Mouse (Mus musculus): ENCODE results near the gene Smim8. TPM values are rescaled to one million over a fixed set of nuclear protein-coding genes. Genes with fewer than 3 reads are reported as not detected.
"Not testable (repeated sequence)": the region's sequence is repeated elsewhere in the genome, so short reads cannot be mapped to it uniquely, and the experiment has no call there.

Gene Smim8
- total and polyA plus RNA-seq, 3 experiments = 20.4 to 62.5 (median 28.8) TPM

GRCm38 (mm10) chr4:34729851-34730341 is 48.3 kb downstream of the Smim8 start, which contains the start of gene Cfap206:
TSS of gene Cfap206 (minus strand) at chr4:34730206.
- Histone ChIP-seq H3K36me3 (replicated peaks in 1 of 2; ENCODE audit: control insufficient read depth in 1 of 2, insufficient read depth in 1 of 2, low read length in 1 of 2) (no peaks in the 10 kb centered on the region), H3K27ac (ENCODE audit: insufficient read depth, low read depth) (no peak within 1 kb of the TSS), H3K9ac (ENCODE audit: insufficient read depth, low read depth) (no peak within 1 kb of the TSS), H3K27me3 (replicated peaks) (peaks cover 7% of the 10 kb centered on the region), H3K79me2 (replicated peaks; ENCODE audit: control insufficient read depth, extremely low read depth, insufficient read depth, poor library complexity, severe bottlenecking) (no peaks in the 10 kb centered on the region), H3K4me1 (ENCODE audit: control insufficient read depth in 1 of 2, insufficient read depth in 2 of 2) (peaks cover 0 to 13% of the 10 kb centered on the region in 2 experiments; a peak in 2 of 4 replicates), H3K4me2 (ENCODE audit: insufficient read depth, low read depth, poor library complexity, severe bottlenecking) (peak within 1 kb of the TSS; percentile 87), H3K9me3 (replicated peaks; ENCODE audit: low read length) (no peaks in the 10 kb centered on the region), H3K4me3 (replicated peaks in 1 of 3; ENCODE audit: low read depth in 2 of 3, low read length in 2 of 3, poor library complexity in 1 of 3) (peak within 1 kb of the TSS in 2 of 3 experiments; percentile 4 to 57)
- in situ Hi-C loops (cut with MboI; ENCODE audit: low pct_ligation_motif_present, low pct_unique_long_range_greater_than_20kb, low sequenced_read_pairs) (no loop called here), dilution Hi-C loops (cut with MboI; ENCODE audit: extremely low pct_ligation_motif_present, extremely low pct_unique_long_range_greater_than_20kb, low sequenced_read_pairs) (no loop called here)
- TF ChIP-seq MXI1 (IDR thresholded peaks at IDR 0.05; ENCODE audit: low read depth, low read length) (peak; percentile 64), MYC (IDR thresholded peaks at IDR 0.05; ENCODE audit: low read depth, low read length) (no peak), ELF1 (IDR thresholded peaks at IDR 0.05; ENCODE audit: low read depth, low read length) (0 out of 2 replicates have a peak, but pooled peaks have one; percentile 30), ZNF384 (IDR thresholded peaks at IDR 0.05; ENCODE audit: low read depth, low read length) (no peak), USF1 (IDR thresholded peaks at IDR 0.05; ENCODE audit: low read depth, low read length) (no peak)
- DNase-seq (ENCODE audit: extremely low read depth) = peak; percentile 60

GRCm38 (mm10) chr4:34725710-34726109 is 52.5 kb downstream of the Smim8 start:
- H3K36me3 ChIP-seq (replicated peaks in 1 of 2; ENCODE audit: control insufficient read depth in 1 of 2, insufficient read depth in 1 of 2, low read length in 1 of 2); H3K27me3 ChIP-seq (replicated peaks); dilution Hi-C loops (cut with MboI; ENCODE audit: extremely low pct_ligation_motif_present, extremely low pct_unique_long_range_greater_than_20kb, low sequenced_read_pairs); H3K9ac ChIP-seq (ENCODE audit: insufficient read depth, low read depth); in situ Hi-C loops (cut with MboI; ENCODE audit: low pct_ligation_motif_present, low pct_unique_long_range_greater_than_20kb, low sequenced_read_pairs); H3K4me3 ChIP-seq (replicated peaks in 1 of 3; ENCODE audit: low read depth in 2 of 3, low read length in 2 of 3, poor library complexity in 1 of 3); H3K4me2 ChIP-seq (ENCODE audit: insufficient read depth, low read depth, poor library complexity, severe bottlenecking); H3K27ac ChIP-seq (ENCODE audit: insufficient read depth, low read depth); H3K9me3 ChIP-seq (replicated peaks; ENCODE audit: low read length); H3K79me2 ChIP-seq (replicated peaks; ENCODE audit: control insufficient read depth, extremely low read depth, insufficient read depth, poor library complexity, severe bottlenecking): not testable (repeated sequence)
- TF ChIP-seq JUND (conservative IDR thresholded peaks at IDR 0.05; ENCODE audit: low read depth, low read length) (0 out of 2 replicates have a peak, but pooled peaks have one; percentile 52), JUN (IDR thresholded peaks at IDR 0.05; ENCODE audit: insufficient read depth, low read depth, low read length) (peak; percentile 39; the same call in 1 of the 2 replicates), IRF4 (IDR thresholded peaks at IDR 0.05; ENCODE audit: low read depth, low read length) (peak; percentile 46; the same call in 1 of the 2 replicates), EP300 (IDR thresholded peaks at IDR 0.05; ENCODE audit: low read length) (peak; percentile 60), BHLHE40 (IDR thresholded peaks at IDR 0.05; ENCODE audit: low read depth, low read length) (peak; percentile 72)
- H3K4me1 ChIP-seq (ENCODE audit: control insufficient read depth in 1 of 2, insufficient read depth in 2 of 2) = peaks cover 0 to 12% of the 10 kb centered on the region in 2 experiments; a peak in 2 of 4 replicates
- DNase-seq (ENCODE audit: extremely low read depth) = peak; percentile 6

GRCm38 (mm10) chr4:34724306-34724705 is 53.9 kb downstream of the Smim8 start:
- dilution Hi-C loops (cut with MboI; ENCODE audit: extremely low pct_ligation_motif_present, extremely low pct_unique_long_range_greater_than_20kb, low sequenced_read_pairs) = no loop called here
- Histone ChIP-seq H3K27me3 (replicated peaks) (no peaks in the 10 kb centered on the region), H3K4me3 (replicated peaks in 1 of 3; ENCODE audit: low read depth in 2 of 3, low read length in 2 of 3, poor library complexity in 1 of 3) (no peak overlapping the region), H3K9ac (ENCODE audit: insufficient read depth, low read depth) (no peak overlapping the region), H3K27ac (ENCODE audit: insufficient read depth, low read depth) (no peak overlapping the region), H3K4me2 (ENCODE audit: insufficient read depth, low read depth, poor library complexity, severe bottlenecking) (no peak overlapping the region), H3K36me3 (replicated peaks in 1 of 2; ENCODE audit: control insufficient read depth in 1 of 2, insufficient read depth in 1 of 2, low read length in 1 of 2) (no peaks in the 10 kb centered on the region), H3K79me2 (replicated peaks; ENCODE audit: control insufficient read depth, extremely low read depth, insufficient read depth, poor library complexity, severe bottlenecking) (no peaks in the 10 kb centered on the region), H3K4me1 (ENCODE audit: control insufficient read depth in 1 of 2, insufficient read depth in 2 of 2) (peaks cover 0 to 4% of the 10 kb centered on the region in 2 experiments; a peak in 1 of 4 replicates), H3K9me3 (replicated peaks; ENCODE audit: low read length) (peaks cover 9% of the 10 kb centered on the region)
- in situ Hi-C loops (cut with MboI; ENCODE audit: low pct_ligation_motif_present, low pct_unique_long_range_greater_than_20kb, low sequenced_read_pairs) = no loop called here
- no peak for TF ChIP-seq KAT2A (IDR thresholded peaks at IDR 0.05; ENCODE audit: insufficient replicate concordance, low read length)
- TF ChIP-seq CHD2 (IDR thresholded peaks at IDR 0.05; ENCODE audit: low read length) = no peak
- TF ChIP-seq UBTF (IDR thresholded peaks at IDR 0.05; ENCODE audit: low read depth, low read length) = no peak
- no peak for TF ChIP-seq MEF2A (IDR thresholded peaks at IDR 0.05; ENCODE audit: borderline replicate concordance, low read depth, low read length)
- no peak for DNase-seq (ENCODE audit: extremely low read depth)

Data from CH12.LX (cell line).